Mouse (Mus musculus) spleen, postnatal 36 days (tissue): Measurements from ENCODE around the gene Gm5129.
"Not testable (repeated sequence)": the region's sequence is repeated elsewhere in the genome, so short reads cannot be mapped to it uniquely, and the experiment has no call there.

ENCODE experiments used
- DNase-seq, 2 experiments: peaks; one replicate each; pipeline ENCODE4 v3.0.0; 2022; ENCODE audit warnings: low spot score in 2 of 2, mixed read lengths in 1 of 2

Gm5129 gene

GRCm38 (mm10) chr5:29726070-29726469 lies 9.7 kb downstream of the Gm5129 start:
- not testable (repeated sequence) for DNase-seq

DNA sequence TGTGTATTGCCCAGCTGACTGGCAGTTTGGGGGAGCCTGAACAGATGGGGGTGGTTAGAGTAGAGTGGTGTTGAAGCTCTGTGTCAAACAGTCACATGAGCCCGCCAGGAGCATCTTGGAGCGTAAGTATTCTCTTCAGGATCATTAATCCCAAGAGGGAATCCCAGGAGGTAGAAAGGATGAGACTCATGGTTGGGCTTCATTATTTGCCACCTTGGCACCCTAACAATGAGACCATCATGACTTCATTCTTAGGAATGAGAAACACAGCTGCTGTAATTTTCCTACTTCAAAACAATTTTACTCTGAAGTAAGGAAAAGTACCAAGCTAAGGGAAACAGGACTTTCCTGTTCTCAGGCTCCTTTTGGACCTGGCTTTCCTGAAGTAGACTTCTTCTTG lies 10.4 kb downstream of the Gm5129 start:
- DNase-seq, result no peak

DNA sequence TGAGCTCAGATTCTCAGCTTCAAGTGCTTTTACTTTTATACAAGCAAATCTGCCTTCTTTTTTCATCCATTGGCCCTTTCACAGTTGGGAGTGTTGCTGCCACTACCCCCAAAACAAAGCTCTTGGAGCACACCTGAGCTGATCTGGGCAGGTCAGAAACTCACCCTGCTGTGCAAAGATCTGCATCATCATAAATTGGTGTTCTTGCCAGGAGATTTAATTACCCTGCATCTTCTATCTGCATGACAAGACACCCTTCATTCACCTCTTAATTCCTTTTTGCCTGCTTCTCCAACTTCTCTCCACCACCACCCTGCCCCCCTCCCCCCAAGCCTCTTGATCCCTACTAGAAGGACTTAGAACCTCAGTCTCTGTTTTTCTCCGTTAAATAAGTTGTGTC lies 14.6 kb downstream of the Gm5129 start:
- no peak for DNase-seq

DNA sequence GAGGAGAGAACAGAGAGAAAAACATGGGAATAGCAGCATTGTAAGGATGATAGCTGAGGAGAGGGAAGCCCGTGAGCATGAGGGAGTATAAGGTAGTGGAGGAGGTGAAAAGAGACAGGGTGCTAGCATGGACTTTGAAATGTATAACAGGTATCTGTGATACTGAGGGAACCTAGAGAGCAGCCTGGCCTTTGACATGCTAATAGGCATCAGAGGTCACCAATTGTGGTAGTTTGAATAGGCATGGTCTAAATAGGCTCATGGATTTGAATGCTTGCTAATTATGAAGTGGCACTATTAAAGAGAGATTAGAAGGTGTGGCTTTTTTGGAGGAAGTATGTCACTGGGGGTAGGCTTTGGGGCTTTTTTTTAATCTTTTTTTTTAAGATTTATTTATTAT lies 22.8 kb downstream of the Gm5129 start:
- DNase-seq, result no peak

DNA sequence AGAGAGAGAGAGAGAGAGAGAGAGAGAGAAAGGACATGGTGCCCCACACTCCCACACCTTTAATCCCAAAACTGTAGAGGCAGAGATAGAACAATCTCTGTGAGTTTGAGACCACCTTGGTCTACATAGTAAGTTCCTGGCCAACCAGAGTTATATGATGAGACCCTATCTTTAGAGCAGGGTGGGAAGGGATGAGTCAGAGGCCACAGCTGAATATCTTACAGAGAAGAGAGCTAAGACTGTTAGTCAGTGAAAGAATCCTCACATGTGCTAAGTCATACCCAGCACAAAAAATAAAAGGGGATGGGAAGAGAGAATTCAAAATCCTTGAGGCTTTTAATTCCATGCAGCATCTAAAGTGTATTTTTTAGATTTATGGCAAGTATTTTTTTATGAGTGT lies 24.1 kb downstream of the Gm5129 start:
- DNase-seq, result no peak

- no peak for DNase-seq
These were observed 27.5 kb downstream of the Gm5129 start for GRCm38 (mm10) chr5:29708258-29708657.

DNA sequence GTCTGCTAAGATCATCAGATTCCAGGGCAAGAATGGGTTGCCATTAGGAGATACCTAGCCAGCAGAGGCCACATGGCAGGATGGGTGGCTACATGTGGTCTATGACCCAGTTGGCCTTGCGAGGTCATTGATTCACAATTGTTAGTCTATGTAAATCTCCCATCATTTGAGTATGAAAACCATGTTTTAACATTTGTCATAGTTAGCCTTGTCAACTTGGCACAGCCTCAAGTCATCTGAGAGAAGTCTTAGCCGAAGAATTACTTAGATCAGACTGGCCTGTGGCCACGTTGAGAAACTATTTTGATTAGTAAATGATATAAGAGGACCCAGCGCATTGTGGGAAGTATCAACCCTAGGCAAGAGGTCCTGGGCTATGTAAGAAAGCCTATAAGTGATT lies 28.5 kb downstream of the Gm5129 start:
- DNase-seq, result no peak

- DNase-seq, result no peak
These were observed 36.1 kb downstream of the Gm5129 start for GRCm38 (mm10) chr5:29699520-29700202.

- no peak for DNase-seq
These were observed 37.2 kb downstream of the Gm5129 start for GRCm38 (mm10) chr5:29698493-29698892.

DNA sequence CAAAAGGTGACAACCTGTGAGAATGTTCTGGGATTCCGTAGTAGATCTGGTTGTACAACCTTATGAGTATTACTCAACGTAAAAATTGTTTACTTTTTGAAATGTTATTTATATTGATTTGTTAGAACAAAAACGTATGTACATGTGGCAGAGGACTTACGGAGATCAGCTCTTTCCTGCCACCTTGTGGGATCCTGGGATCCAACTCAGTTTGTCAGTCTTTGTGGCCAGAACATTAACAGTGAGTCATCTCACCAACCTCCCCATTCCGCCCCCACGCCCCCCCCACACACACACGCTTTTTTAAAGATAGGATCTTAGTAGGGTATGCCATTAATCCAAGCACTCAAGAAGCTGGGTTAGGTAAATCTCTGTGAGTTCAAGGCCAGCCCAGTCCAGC lies 47.4 kb downstream of the Gm5129 start:
- DNase-seq, result no peak

- no peak for DNase-seq
These were observed 48.1 kb downstream of the Gm5129 start for GRCm38 (mm10) chr5:29687671-29688070.
